Mouse (Mus musculus): Measurements from ENCODE around the gene Hsd11b1. TPM values are rescaled to one million over a fixed set of nuclear protein-coding genes. Genes with fewer than 3 reads are reported as not detected.
"Not testable (repeated sequence)": the region's sequence is repeated elsewhere in the genome, so short reads cannot be mapped to it uniquely, and the experiment has no call there.

Gene Hsd11b1
- polyA plus RNA-seq, 1 experiment from 2014 or later, result 1.6 TPM

GRCm38 (mm10) chr1:193290686-193291085 lies 26.8 kb upstream of the Hsd11b1 start:
- no peaks in the 10 kb centered on the region for H3K36me3 ChIP-seq (ENCODE audit: control insufficient read depth, insufficient read depth, low read length)
- H3K27ac ChIP-seq (replicated peaks in 1 of 2; ENCODE audit: control insufficient read depth in 1 of 2, insufficient read depth in 1 of 2, low read depth in 2 of 2, low read length in 2 of 2), result no peak overlapping the region
- H3K9ac ChIP-seq (ENCODE audit: low read length), result no peak overlapping the region
- H3K27me3 ChIP-seq (ENCODE audit: control insufficient read depth, insufficient read depth, low read length), result no peaks in the 10 kb centered on the region
- no peak overlapping the region for H3K4me2 ChIP-seq (ENCODE audit: low read length)
- no peaks in the 10 kb centered on the region for H3K4me1 ChIP-seq (ENCODE audit: control insufficient read depth in 2 of 2, insufficient read depth in 2 of 2, low read length in 2 of 2)
- ATAC-seq (ENCODE audit: insufficient number of reproducible peaks, insufficient read depth, low FRiP score, low read depth), result no peak
- H3K4me3 ChIP-seq (ENCODE audit: control insufficient read depth in 1 of 2, insufficient read depth in 1 of 2, low read depth in 1 of 2, low read length in 2 of 2), result no peak overlapping the region
- H3K9me3 ChIP-seq (ENCODE audit: control insufficient read depth, low read length), result no peaks in the 10 kb centered on the region

DNA sequence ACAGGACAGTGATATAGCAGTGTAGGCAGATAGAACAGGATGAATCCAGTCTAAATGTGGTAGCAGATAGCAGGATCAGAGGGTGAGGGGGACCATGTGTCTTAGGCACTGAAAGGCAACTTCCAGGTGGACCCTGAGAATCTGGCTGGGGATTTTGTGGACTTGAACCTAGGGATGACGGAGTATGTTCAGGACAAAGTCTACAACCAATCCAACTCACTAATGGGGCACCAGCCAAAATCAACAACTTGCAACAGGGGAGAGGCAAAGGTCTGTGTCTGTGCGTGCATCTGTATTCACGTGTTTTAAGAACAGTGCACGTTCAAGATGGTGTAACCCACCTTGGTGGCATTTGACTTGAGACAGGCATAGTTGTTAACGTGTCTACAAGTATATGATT lies 26.0 kb upstream of the Hsd11b1 start:
- Histone ChIP-seq H3K4me3 (ENCODE audit: control insufficient read depth in 1 of 2, insufficient read depth in 1 of 2, low read depth in 1 of 2, low read length in 2 of 2) (no peak overlapping the region), H3K4me2 (ENCODE audit: low read length) (no peak overlapping the region), H3K27me3 (ENCODE audit: control insufficient read depth, insufficient read depth, low read length) (no peaks in the 10 kb centered on the region), H3K36me3 (ENCODE audit: control insufficient read depth, insufficient read depth, low read length) (no peaks in the 10 kb centered on the region), H3K4me1 (ENCODE audit: control insufficient read depth in 2 of 2, insufficient read depth in 2 of 2, low read length in 2 of 2) (no peaks in the 10 kb centered on the region), H3K9ac (ENCODE audit: low read length) (no peak overlapping the region), H3K27ac (replicated peaks in 1 of 2; ENCODE audit: control insufficient read depth in 1 of 2, insufficient read depth in 1 of 2, low read depth in 2 of 2, low read length in 2 of 2) (no peak overlapping the region), H3K9me3 (ENCODE audit: control insufficient read depth, low read length) (no peaks in the 10 kb centered on the region)
- WGBS, result 72% methylated on average over 5 of the region's 5 CpGs
- ATAC-seq (ENCODE audit: insufficient number of reproducible peaks, insufficient read depth, low FRiP score, low read depth), result no peak

DNA sequence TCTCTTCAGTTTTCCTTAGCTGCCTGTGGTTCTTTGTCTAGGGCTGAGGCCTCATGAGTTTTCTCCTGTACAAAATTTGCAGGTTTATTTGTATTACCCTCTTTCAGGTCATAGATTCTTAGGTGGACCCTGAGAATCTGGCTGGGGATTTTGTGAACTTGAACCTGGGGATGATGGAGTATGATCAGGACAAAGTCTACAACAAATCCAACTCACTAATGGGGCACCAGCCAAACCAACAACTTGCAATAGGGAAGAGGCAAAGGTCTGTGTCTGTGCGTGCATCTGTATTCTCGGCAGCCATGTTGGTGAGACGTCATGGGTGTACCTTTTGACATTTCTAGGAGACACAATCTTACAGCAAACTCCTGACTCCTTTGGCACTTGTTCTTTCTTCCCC lies 25.2 kb upstream of the Hsd11b1 start:
- H3K36me3 ChIP-seq (ENCODE audit: control insufficient read depth, insufficient read depth, low read length), result no peaks in the 10 kb centered on the region
- H3K4me1 ChIP-seq (ENCODE audit: control insufficient read depth in 2 of 2, insufficient read depth in 2 of 2, low read length in 2 of 2), result no peaks in the 10 kb centered on the region
- ATAC-seq (ENCODE audit: insufficient number of reproducible peaks, insufficient read depth, low FRiP score, low read depth), result no peak
- no peak overlapping the region for H3K4me2 ChIP-seq (ENCODE audit: low read length)
- no peaks in the 10 kb centered on the region for H3K27me3 ChIP-seq (ENCODE audit: control insufficient read depth, insufficient read depth, low read length)
- H3K9ac ChIP-seq (ENCODE audit: low read length), result no peak overlapping the region
- H3K27ac ChIP-seq (replicated peaks in 1 of 2; ENCODE audit: control insufficient read depth in 1 of 2, insufficient read depth in 1 of 2, low read depth in 2 of 2, low read length in 2 of 2), result no peak overlapping the region
- no peak overlapping the region for H3K4me3 ChIP-seq (ENCODE audit: control insufficient read depth in 1 of 2, insufficient read depth in 1 of 2, low read depth in 1 of 2, low read length in 2 of 2)
- 86% methylated on average over 3 of the region's 3 CpGs for WGBS
- H3K9me3 ChIP-seq (ENCODE audit: control insufficient read depth, low read length), result no peaks in the 10 kb centered on the region

DNA sequence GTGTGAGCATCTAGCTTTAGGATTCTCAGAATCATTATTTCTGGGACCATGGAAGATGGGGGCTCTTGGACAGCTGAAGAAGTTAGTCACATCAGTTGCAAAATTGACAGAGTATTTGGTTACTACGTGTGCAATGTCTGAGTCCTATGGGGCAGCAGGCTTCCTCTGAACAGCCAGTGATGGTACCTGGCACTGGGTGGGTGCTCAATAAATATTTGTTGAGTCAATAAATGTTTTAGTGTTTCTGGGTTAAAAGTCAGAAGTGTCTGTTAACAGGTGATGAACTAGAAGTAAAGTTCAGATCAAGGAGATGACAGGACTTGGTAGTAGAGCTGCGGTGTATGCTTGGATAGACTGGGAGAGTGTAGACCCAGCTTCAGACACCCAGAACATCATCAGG lies 23.7 kb upstream of the Hsd11b1 start:
- ATAC-seq (ENCODE audit: insufficient number of reproducible peaks, insufficient read depth, low FRiP score, low read depth), result no peak
- H3K27ac ChIP-seq (replicated peaks in 1 of 2; ENCODE audit: control insufficient read depth in 1 of 2, insufficient read depth in 1 of 2, low read depth in 2 of 2, low read length in 2 of 2), result no peak overlapping the region
- H3K36me3 ChIP-seq (ENCODE audit: control insufficient read depth, insufficient read depth, low read length), result no peaks in the 10 kb centered on the region
- H3K4me3 ChIP-seq (ENCODE audit: control insufficient read depth in 1 of 2, insufficient read depth in 1 of 2, low read depth in 1 of 2, low read length in 2 of 2), result no peak overlapping the region
- no peak overlapping the region for H3K9ac ChIP-seq (ENCODE audit: low read length)
- no peaks in the 10 kb centered on the region for H3K4me1 ChIP-seq (ENCODE audit: control insufficient read depth in 2 of 2, insufficient read depth in 2 of 2, low read length in 2 of 2)
- WGBS, result 75% methylated on average over 2 of the region's 2 CpGs
- H3K27me3 ChIP-seq (ENCODE audit: control insufficient read depth, insufficient read depth, low read length), result no peaks in the 10 kb centered on the region
- no peak overlapping the region for H3K4me2 ChIP-seq (ENCODE audit: low read length)
- no peaks in the 10 kb centered on the region for H3K9me3 ChIP-seq (ENCODE audit: control insufficient read depth, low read length)

DNA sequence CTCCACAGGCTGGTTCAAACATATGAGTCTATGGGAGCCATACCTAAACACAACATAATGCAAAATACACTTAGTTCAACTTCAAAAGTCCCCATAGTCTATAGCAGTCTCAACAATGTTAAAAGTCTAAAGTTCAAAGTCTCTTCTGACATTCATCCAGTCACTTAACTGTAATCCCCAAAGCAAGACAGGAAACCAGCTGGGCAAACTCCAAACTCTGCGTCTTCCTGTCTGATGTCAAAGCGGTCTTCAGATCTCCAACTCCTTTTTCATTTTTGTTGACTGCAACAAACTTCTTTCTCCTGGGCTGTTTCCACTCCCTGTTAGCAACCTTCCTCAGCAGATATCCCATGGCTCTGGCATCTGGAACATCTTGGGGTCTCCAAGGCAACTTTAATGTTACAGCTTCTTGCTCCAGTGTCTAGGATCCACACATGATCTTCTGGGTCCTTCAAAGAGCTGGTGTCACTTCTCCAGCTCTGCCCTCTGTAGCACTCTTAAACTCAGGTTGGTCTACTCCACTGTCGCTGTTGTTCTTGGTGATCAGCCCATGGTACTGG lies 22.0 kb upstream of the Hsd11b1 start:
- H3K4me3 ChIP-seq (ENCODE audit: control insufficient read depth in 1 of 2, insufficient read depth in 1 of 2, low read depth in 1 of 2, low read length in 2 of 2); H3K9me3 ChIP-seq (ENCODE audit: control insufficient read depth, low read length); H3K9ac ChIP-seq (ENCODE audit: low read length); ATAC-seq (ENCODE audit: insufficient number of reproducible peaks, insufficient read depth, low FRiP score, low read depth); H3K4me1 ChIP-seq (ENCODE audit: control insufficient read depth in 2 of 2, insufficient read depth in 2 of 2, low read length in 2 of 2); H3K27ac ChIP-seq (replicated peaks in 1 of 2; ENCODE audit: control insufficient read depth in 1 of 2, insufficient read depth in 1 of 2, low read depth in 2 of 2, low read length in 2 of 2); H3K4me2 ChIP-seq (ENCODE audit: low read length); H3K36me3 ChIP-seq (ENCODE audit: control insufficient read depth, insufficient read depth, low read length); H3K27me3 ChIP-seq (ENCODE audit: control insufficient read depth, insufficient read depth, low read length): not testable (repeated sequence)
- WGBS, result 82% methylated on average over 3 of the region's 3 CpGs

DNA sequence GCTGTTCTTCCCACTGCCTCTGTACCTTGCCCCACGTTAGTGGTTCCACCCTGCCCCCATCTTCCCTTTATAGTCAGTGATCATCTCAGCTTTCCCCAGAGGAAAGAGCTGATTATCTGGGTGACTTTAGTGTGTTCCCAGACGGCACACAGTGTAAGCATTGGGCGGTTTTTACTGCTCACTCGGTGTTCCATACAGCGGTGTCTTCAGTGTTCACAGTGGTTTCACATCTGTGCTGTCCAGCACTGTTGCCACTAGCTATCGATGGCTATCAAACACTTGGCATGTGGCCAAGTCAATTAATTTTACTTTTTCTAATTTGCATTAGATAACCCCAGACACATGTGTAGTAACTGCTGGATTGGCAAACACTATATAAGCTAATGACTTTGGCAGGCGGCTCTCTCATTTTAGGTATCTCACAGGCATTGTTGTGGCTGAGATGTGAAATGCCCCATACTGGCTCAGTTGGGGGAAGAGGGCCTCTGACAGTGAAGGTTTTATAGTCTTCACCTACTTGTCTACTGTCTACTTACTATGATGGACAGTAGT lies 20.4 kb upstream of the Hsd11b1 start:
- Histone ChIP-seq H3K4me2 (ENCODE audit: low read length) (no peak overlapping the region), H3K27me3 (ENCODE audit: control insufficient read depth, insufficient read depth, low read length) (no peaks in the 10 kb centered on the region), H3K4me3 (ENCODE audit: control insufficient read depth in 1 of 2, insufficient read depth in 1 of 2, low read depth in 1 of 2, low read length in 2 of 2) (no peak overlapping the region), H3K4me1 (ENCODE audit: control insufficient read depth in 2 of 2, insufficient read depth in 2 of 2, low read length in 2 of 2) (no peaks in the 10 kb centered on the region), H3K9me3 (ENCODE audit: control insufficient read depth, low read length) (no peaks in the 10 kb centered on the region), H3K9ac (ENCODE audit: low read length) (no peak overlapping the region), H3K36me3 (ENCODE audit: control insufficient read depth, insufficient read depth, low read length) (no peaks in the 10 kb centered on the region), H3K27ac (replicated peaks in 1 of 2; ENCODE audit: control insufficient read depth in 1 of 2, insufficient read depth in 1 of 2, low read depth in 2 of 2, low read length in 2 of 2) (no peak overlapping the region)
- ATAC-seq (ENCODE audit: insufficient number of reproducible peaks, insufficient read depth, low FRiP score, low read depth), result no peak
- 74% methylated on average over 7 of the region's 7 CpGs for WGBS

DNA sequence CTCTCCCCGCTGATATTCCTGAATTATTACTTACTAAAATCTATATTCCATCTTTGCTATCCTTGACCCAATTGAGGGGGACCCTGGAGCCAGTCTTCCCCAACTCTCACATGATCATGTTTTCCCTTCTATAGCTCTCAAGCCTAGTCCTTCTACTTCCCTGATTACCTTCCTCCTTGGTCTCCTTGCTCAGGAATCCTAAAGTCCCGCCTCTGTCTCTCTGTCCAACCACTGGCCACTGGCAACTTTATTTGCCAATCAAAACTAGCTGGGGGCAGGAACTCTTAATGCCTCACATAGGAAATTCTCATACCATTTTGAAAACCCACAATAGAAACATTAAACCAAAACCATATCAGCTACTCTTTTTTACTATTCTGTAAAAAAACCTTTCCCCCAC lies 17.5 kb upstream of the Hsd11b1 start:
- Histone ChIP-seq H3K4me2 (ENCODE audit: low read length) (no peak overlapping the region), H3K9me3 (ENCODE audit: control insufficient read depth, low read length) (no peaks in the 10 kb centered on the region), H3K27me3 (ENCODE audit: control insufficient read depth, insufficient read depth, low read length) (no peaks in the 10 kb centered on the region), H3K36me3 (ENCODE audit: control insufficient read depth, insufficient read depth, low read length) (no peaks in the 10 kb centered on the region), H3K4me1 (ENCODE audit: control insufficient read depth in 2 of 2, insufficient read depth in 2 of 2, low read length in 2 of 2) (peaks cover 4 to 10% of the 10 kb centered on the region in 2 experiments; a peak in 3 of 4 replicates), H3K27ac (replicated peaks in 1 of 2; ENCODE audit: control insufficient read depth in 1 of 2, insufficient read depth in 1 of 2, low read depth in 2 of 2, low read length in 2 of 2) (no peak overlapping the region), H3K9ac (ENCODE audit: low read length) (no peak overlapping the region), H3K4me3 (ENCODE audit: control insufficient read depth in 1 of 2, insufficient read depth in 1 of 2, low read depth in 1 of 2, low read length in 2 of 2) (no peak overlapping the region)
- ATAC-seq (ENCODE audit: insufficient number of reproducible peaks, insufficient read depth, low FRiP score, low read depth), result no peak
- 81% methylated on average over 2 of the region's 2 CpGs for WGBS

DNA sequence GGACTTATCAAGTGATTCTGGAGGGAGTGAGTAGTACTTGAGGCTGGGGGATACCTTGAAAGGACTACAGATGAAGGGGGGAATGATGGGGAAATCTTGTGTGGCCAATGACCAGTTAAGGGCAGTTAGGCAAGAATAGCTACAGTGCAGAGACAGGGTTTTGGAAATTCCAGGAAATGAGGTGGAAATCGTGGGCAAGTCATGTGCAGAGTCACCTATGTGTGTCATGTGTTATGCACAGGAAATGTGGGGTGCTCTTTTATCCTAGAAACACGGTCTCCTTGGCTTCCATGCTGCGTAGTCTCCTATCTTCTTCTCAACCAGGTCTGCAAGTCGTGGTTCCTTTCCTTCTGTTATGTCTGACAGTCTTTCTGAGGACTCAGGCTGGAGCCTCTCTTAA lies 15.6 kb upstream of the Hsd11b1 start:
- Histone ChIP-seq H3K27ac (replicated peaks in 1 of 2; ENCODE audit: control insufficient read depth in 1 of 2, insufficient read depth in 1 of 2, low read depth in 2 of 2, low read length in 2 of 2) (no peak overlapping the region), H3K9me3 (ENCODE audit: control insufficient read depth, low read length) (no peaks in the 10 kb centered on the region), H3K27me3 (ENCODE audit: control insufficient read depth, insufficient read depth, low read length) (no peaks in the 10 kb centered on the region), H3K9ac (ENCODE audit: low read length) (no peak overlapping the region), H3K4me1 (ENCODE audit: control insufficient read depth in 2 of 2, insufficient read depth in 2 of 2, low read length in 2 of 2) (peaks cover 4 to 10% of the 10 kb centered on the region in 2 experiments; a peak in 3 of 4 replicates), H3K4me3 (ENCODE audit: control insufficient read depth in 1 of 2, insufficient read depth in 1 of 2, low read depth in 1 of 2, low read length in 2 of 2) (no peak overlapping the region), H3K4me2 (ENCODE audit: low read length) (no peak overlapping the region), H3K36me3 (ENCODE audit: control insufficient read depth, insufficient read depth, low read length) (no peaks in the 10 kb centered on the region)
- WGBS, result 68% methylated on average over 4 of the region's 4 CpGs
- no peak for ATAC-seq (ENCODE audit: insufficient number of reproducible peaks, insufficient read depth, low FRiP score, low read depth)
